Mouse (Mus musculus) embryonic fibroblast, embryonic 13.5 days (primary cell): ENCODE measurements at regions not wholly inside any gene's neighbourhood (a gene's known extent, or its start where the extent isn't known, plus 50 kb on each side); places are given as distances from the start of the nearest gene placed in this dataset.

ENCODE experiments used
- H3K27ac ChIP-seq: 2 replicates; pipeline ENCODE4 v1.5.1; 2012; ENCODE audit warnings: low read length, control low read depth, inconsistent platforms; ENCODE audit not compliant: insufficient read depth
- H3K4me1 ChIP-seq: 2 replicates; pipeline ENCODE4 v1.6.1; 2011; ENCODE audit warnings: low read length; ENCODE audit not compliant: control insufficient read depth, insufficient read depth
- H3K4me3 ChIP-seq: 2 replicates; pipeline ENCODE4 v1.5.1; 2011; ENCODE audit warnings: mild to moderate bottlenecking, control low read depth, low read length; ENCODE audit not compliant: insufficient read depth
- CTCF ChIP-seq: IDR thresholded peaks from 2 replicates; pipeline ENCODE4 v1.5.1; 2011; ENCODE audit warnings: mild to moderate bottlenecking, control low read depth, low read length, moderate library complexity, borderline replicate concordance; ENCODE audit not compliant: insufficient read depth
- POLR2A ChIP-seq: IDR thresholded peaks from 2 replicates; pipeline ENCODE4 v1.6.1; 2011; ENCODE audit warnings: low read depth, mild to moderate bottlenecking, control low read depth, low read length, moderate library complexity

DNA sequence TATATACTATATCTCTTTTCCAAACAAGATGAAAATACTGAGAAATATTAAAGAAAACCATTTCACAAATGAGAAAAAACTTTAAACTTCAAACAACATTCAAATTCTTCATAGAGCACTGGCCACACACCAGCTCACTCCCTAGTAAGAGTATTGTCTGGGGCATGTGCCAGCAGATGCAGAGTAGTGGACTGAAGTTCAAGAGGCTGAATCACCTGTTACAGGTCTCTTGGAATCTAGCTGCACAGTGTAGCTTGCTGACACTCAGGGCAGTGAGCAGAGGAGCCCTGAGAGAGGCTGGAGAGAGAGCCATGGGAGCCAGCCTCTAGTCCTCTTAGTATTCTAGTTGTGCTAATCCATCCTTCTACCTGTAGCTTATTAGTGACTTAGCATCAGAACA, 208.4 kb downstream of the Cd83 start:
- TF ChIP-seq POLR2A (no peak), CTCF (no peak)
- no peak overlapping the region for H3K4me3 ChIP-seq
- no peak overlapping the region for H3K27ac ChIP-seq
- 0 out of 2 replicates have a peak, but pooled peaks cover 4% of the 10 kb centered on the region for H3K4me1 ChIP-seq

DNA sequence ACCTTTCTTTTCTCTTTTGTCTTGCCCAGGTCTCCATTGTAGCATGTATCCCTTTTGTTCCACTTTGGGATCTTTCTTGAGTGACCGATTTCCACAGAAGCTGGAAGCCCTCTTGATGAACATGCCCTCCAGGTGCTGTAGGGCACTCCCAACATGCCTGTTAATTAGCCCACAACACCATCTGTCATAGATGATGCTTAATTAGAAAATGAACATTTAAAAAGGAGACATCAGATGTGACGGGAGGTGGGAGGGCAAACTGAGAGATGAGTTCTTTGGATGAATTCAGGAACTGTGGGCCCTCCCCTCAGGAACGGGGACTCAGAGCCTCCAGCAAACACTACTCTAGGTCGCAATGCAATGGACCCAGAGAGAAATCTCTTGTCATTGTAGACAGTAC, 209.8 kb downstream of the Cd83 start:
- Histone ChIP-seq H3K27ac (no peak overlapping the region), H3K4me1 (0 out of 2 replicates have a peak, but pooled peaks cover 4% of the 10 kb centered on the region)
- TF ChIP-seq CTCF (no peak), POLR2A (no peak)

DNA sequence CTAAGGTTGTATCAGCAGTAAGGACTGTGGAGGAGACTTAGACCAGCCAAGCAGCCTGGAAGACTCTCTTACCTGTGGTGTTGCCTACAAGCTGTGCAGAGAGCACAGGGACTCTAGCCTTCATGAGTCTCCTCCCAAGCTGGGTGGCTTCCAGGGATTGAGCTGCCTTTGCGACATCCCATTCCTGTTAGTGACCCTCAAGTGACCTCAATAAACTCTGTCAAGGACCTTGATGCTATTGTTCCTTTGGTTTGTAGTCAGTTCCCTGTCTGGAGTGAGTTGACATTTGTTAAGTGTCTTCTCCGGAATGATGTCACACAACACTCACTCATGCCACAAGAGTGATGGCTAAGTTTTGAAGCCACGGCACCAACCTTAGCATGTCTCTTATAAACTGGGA, 211.0 kb downstream of the Cd83 start:
- 0 out of 2 replicates have a peak, but pooled peaks cover 4% of the 10 kb centered on the region for H3K4me1 ChIP-seq
- H3K4me3 ChIP-seq = no peak overlapping the region
- H3K27ac ChIP-seq = no peak overlapping the region
- TF ChIP-seq CTCF (no peak), POLR2A (no peak)

More for the DNA sequence above, 209.8 kb downstream of the Cd83 start:
- no peak overlapping the region for H3K4me3 ChIP-seq

DNA sequence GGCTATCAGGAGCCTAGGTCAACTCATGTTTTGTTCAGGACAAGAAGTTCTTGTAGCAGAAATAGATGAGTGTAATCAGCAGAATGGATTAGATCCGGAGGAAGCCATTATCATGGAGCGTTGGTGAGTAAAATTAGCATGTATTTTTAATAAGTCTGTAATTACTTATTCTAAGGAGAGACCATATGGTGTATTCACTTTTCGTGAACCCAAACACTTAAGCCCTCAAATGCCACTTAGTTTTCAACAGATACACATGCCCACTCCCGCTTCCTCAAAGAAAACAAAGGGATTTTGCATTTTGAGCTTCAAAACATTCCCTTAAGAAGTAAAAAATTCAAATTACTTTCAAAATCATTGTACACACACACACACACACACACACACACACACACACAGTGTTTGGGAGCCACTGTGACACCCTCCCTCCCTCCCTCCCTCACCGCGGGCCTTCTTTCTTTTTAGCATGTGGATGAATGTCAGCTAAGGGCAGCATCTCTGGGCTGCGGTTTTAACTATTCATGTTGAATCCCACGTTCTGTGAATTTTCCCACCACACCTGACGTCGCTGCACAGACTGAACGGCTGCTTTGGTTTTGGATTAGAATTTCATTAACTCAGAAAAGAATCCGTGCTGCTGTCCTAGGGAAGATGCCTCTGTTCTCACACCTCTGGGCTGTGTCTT, 217.4 kb downstream of the Cd83 start:
- no peaks in the 10 kb centered on the region for H3K4me1 ChIP-seq
- no peak overlapping the region for H3K27ac ChIP-seq
- TF ChIP-seq CTCF = no peak
- no peak for TF ChIP-seq POLR2A
- no peak overlapping the region for H3K4me3 ChIP-seq

DNA sequence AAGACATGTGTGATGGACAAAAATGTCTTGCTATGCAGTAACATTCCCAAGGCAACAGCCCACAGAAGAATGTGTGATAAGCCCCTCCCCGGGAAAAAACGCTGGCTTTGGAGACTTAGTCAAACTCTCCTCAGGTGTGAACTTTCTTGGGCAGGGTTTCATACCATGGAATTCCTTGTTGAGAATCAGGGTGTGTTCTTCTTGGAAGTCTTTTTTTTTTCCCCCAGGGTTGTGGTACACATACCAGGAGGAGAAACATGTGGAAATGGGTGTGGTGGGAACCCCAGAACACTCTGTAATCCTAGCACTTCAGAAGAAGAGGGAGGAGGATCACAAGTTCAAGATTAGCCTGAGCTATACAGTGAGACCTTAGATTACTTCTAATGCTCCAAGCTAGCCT, 228.3 kb downstream of the Cd83 start:
- TF ChIP-seq CTCF (no peak), POLR2A (no peak)
- no peak overlapping the region for H3K27ac ChIP-seq
- no peaks in the 10 kb centered on the region for H3K4me1 ChIP-seq
- H3K4me3 ChIP-seq = no peak overlapping the region

DNA sequence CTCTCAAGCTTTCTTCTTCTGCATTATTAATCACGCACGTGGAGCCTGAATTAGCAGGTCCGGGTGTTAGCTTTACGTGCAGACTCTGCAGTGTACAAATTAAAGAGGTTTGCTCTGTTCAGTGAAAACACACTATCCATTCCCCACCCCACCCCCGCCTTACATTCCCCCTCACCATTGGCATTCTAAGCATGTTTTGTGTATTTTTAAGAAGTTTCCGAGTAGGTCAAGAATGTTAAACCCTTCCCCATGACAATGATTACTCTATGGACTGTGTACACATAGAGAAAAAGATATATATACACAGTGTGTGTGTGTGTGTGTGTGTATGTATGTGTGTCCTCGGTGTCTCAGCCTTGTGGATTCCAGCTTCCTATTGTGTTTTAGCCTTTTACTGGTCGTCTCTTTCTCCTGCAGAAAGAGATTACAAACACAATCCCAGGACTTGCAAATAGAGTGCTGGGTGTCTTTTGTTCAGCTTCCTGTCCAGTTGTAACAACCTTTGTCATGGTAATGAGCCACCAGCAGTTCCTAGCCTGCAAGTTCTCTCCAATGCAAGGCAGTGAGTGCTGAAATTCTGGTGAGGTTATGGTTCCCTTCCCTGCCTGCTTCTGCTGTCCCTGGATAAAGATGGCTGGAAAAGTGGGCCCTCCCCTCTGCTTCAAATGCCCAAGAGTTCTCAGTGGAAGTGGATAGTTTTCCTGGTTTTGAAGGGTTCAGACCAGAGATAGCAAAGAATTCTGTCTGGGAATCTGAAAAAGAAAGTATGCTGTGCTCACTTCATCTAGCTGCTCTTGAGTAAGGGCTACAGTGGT, 234.1 kb downstream of the Cd83 start:
- Histone ChIP-seq H3K4me1 (no peaks in the 10 kb centered on the region; the same call in 1 of the 2 replicates), H3K4me3 (no peak overlapping the region), H3K27ac (no peak overlapping the region)
- TF ChIP-seq CTCF (no peak), POLR2A (no peak)

DNA sequence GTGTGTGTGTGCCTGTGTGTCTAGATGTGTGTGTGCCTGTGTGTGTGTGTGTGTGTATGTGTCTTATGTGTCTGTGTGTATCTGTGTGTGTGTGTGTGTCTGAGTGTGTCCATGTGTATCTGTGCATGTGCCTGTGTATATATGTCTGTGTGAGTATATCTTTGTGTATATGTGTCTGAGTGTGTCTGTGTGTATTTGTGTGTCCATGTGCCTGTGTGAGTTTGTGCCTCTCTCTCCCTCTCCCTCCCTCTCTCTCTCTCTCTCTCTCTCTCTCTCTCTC, 234.7 kb downstream of the Cd83 start:
- H3K27ac ChIP-seq = no peak overlapping the region
- no peaks in the 10 kb centered on the region; the same call in 1 of the 2 replicates for H3K4me1 ChIP-seq
- TF ChIP-seq CTCF = no peak
- TF ChIP-seq POLR2A = no peak
- H3K4me3 ChIP-seq = no peak overlapping the region

DNA sequence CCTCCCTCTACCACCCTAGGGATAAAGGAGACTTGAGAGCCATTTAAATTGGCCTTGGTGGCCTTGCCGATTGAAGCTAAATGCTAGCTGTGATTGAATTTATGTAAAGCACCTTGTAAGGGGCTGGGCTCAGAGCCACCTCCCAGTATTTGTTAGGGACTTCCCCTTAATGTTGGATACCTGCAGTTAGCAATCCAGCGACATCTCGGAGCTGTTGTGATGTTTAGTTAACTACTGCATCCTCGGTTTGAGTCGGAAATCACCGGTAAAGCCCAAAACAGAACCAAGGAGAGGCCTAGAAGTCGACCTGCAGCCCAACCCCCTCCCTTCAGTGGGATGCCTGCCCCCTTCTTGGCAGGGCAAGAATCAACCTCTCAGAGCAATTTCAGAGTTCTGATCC, 236.3 kb downstream of the Cd83 start:
- H3K27ac ChIP-seq = no peak overlapping the region
- no peak overlapping the region for H3K4me3 ChIP-seq
- no peak for TF ChIP-seq POLR2A
- no peak for TF ChIP-seq CTCF
- no peaks in the 10 kb centered on the region; the same call in 1 of the 2 replicates for H3K4me1 ChIP-seq

DNA sequence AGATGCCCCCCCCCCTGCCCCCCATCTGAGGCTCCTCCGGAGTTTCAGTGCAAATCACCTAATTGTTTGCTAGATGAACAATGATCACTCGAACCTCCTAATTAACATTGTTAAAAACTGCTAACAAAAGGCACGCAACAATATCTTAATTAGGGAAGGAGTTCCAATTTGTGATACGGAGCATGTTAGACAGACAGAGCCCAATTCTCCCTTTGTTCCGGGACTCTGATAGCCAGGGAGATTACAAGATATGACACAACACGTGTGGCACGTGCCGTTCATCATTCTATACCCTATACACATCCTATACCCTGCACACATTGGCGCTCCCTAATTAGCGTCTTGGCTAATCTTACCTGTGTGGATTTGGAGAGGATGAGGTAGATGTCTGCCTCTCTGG, 237.5 kb downstream of the Cd83 start:
- Histone ChIP-seq H3K4me1 (no peaks in the 10 kb centered on the region; the same call in 1 of the 2 replicates), H3K27ac (no peak overlapping the region), H3K4me3 (no peak overlapping the region)
- TF ChIP-seq POLR2A (no peak), CTCF (no peak)

DNA sequence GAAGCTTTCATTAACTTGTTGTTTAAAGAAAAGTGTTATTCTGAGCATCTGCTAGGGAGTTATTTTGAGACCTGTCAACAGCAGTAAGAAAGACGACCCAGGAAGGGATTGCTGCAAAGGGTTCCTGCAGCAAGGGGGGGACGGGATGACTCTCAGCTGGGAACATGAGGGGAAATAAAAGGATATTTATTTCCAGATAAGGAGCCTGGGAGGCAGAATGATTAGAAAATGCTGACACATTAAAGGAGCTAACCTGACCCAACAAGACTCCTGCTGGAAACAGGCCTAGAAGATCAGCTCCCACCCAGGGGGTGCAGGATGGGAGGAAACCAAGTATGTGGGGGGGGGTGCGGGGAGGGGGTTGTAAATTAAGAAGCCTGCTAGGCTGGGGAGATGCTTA, 240.0 kb downstream of the Cd83 start:
- no peaks in the 10 kb centered on the region for H3K4me1 ChIP-seq
- no peak overlapping the region for H3K4me3 ChIP-seq
- no peak overlapping the region for H3K27ac ChIP-seq
- TF ChIP-seq POLR2A (no peak), CTCF (no peak)
